Mouse (Mus musculus): ENCODE data around the gene AC140267.1.

DNA sequence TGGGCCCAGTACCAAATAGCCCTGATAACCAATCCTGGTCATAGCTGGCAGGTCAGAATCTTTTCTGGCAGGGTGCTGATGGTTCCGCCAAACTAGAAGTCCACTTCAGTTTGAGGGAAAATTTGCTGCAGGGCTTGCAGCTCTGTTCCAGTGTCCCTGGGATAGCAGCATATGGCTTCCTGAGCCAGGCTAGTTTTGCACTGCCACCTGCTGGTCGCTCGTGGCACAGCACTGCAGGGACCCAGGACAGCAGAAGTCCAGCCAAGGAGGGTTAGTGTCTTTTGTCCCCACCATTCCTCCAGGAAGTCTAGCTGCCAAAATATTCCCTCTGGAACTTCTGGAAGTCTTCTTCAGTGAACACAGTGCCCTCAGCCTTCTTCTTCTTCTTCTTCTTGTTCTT is 25.0 kb downstream of the AC140267.1 start:
- peak; percentile 99 for TF ChIP-seq CTCF (IDR thresholded peaks at IDR 0.05; ENCODE audit: borderline replicate concordance, insufficient read depth, low read length)
- TF ChIP-seq POLR2A (IDR thresholded peaks at IDR 0.05; ENCODE audit: low read depth, low read length), result no peak
